Mouse (Mus musculus): ENCODE results near the gene Tmem132a. TPM values are rescaled to one million over a fixed set of nuclear protein-coding genes. Genes with fewer than 3 reads are reported as not detected.
A peak's percentile ranks its signal among the peaks of the same experiment; 100 is the strongest.

Tmem132a gene
- total and polyA plus RNA-seq, 3 experiments: 2.9 to 22.9 TPM; not detected in 1

DNA sequence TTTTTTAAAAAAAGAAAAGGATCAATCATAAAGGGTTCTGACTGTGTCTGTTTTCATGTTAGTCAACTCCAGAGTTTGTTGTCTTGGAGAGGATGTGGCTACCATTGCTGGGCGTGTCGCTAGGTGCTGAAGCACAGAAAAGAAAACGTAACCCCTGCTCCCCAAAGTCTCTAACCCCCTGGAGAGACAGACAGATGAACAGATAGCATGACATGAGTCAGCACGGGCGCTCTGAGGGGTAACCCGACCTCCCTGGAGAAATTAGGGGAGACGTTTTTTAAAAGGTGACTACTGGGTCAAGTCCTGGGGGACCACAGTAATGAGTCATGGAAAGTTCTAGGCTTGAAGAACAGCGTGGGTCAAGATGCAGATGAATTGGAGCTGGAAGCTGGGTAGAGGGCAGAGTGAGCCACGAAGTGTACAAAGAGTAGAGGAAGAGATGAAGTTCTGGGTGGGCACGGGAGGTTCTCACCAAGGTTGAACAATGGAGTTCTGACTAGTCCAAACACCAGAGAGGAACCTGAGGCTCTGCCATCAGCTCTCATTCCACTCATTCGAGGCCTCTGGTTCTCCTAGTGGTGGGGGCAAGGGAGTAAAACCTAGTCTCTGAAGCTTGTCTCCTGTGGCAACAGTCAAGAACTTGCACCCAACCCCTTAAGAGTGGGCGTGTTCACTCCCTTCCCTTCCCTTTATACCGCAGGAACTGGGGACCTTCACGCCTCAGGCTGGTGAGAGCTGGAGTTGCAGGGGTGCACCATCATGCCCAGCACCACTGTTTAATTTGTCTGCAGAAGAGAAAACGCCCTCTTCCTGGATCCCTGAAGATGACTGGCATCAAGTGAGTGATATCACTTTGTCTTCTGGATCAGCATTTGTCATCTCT lies 30.5 kb downstream of the Tmem132a start, which contains the start of gene Slc15a3 (continued):
- TF ChIP-seq SMC3 (IDR thresholded peaks at IDR 0.05; ENCODE audit: low read depth, low read length) (peak; percentile 16; the same call in 1 of the 2 replicates), JUND (conservative IDR thresholded peaks at IDR 0.05; ENCODE audit: low read depth, low read length) (peak; percentile 75), MYC (IDR thresholded peaks at IDR 0.05; ENCODE audit: low read depth, low read length) (no peak; the same call in 1 of the 2 replicates), ETS1 (conservative IDR thresholded peaks at IDR 0.05; ENCODE audit: low read depth, low read length) (peak; percentile 97), SIN3A (IDR thresholded peaks at IDR 0.05; ENCODE audit: low read length) (peak; percentile 61)

DNA sequence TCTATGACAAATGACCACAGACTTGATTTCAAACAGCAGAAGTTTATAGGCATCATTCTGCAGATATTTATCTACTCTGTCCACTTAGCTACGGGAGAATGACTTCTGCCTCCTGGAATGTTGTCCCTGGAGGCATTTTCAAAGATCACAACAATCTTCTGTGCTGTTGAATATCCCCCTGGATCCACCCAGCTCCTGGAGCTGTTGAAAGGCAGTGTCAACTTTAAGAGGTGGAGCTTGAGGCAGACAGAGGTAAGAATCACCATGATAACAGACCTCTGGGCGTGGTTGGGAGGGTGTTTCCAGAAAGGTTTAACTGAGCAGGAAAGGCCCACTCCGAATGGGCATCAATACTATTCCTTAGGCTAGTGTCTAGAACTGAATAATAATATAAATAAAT lies 34.1 kb downstream of the Tmem132a start:
- TF ChIP-seq JUND (conservative IDR thresholded peaks at IDR 0.05; ENCODE audit: low read depth, low read length) (no peak), GABPA (IDR thresholded peaks at IDR 0.05; ENCODE audit: insufficient replicate concordance, low read depth, low read length) (no peak), ZC3H11A (IDR thresholded peaks at IDR 0.05; ENCODE audit: low read depth, low read length) (no peak), USF2 (conservative IDR thresholded peaks at IDR 0.05; ENCODE audit: low read depth, low read length) (no peak), HCFC1 (IDR thresholded peaks at IDR 0.05; ENCODE audit: low read depth, low read length) (no peak), MAX (IDR thresholded peaks at IDR 0.05; ENCODE audit: low read length) (no peak), SIN3A (IDR thresholded peaks at IDR 0.05; ENCODE audit: low read length) (no peak), NELFE (IDR thresholded peaks at IDR 0.05; ENCODE audit: low read depth, low read length) (no peak), MXI1 (IDR thresholded peaks at IDR 0.05; ENCODE audit: low read depth, low read length) (no peak), IRF4 (IDR thresholded peaks at IDR 0.05; ENCODE audit: low read depth, low read length) (no peak), SMC3 (IDR thresholded peaks at IDR 0.05; ENCODE audit: low read depth, low read length) (no peak), BHLHE40 (IDR thresholded peaks at IDR 0.05; ENCODE audit: low read depth, low read length) (no peak), CHD1 (IDR thresholded peaks at IDR 0.05; ENCODE audit: low read depth, low read length) (no peak), USF1 (IDR thresholded peaks at IDR 0.05; ENCODE audit: low read depth, low read length) (no peak), JUN (IDR thresholded peaks at IDR 0.05; ENCODE audit: insufficient read depth, low read depth, low read length) (no peak)
- in situ Hi-C loops (cut with MboI; ENCODE audit: low pct_ligation_motif_present, low pct_unique_long_range_greater_than_20kb, low sequenced_read_pairs) (no loop called here), dilution Hi-C loops (cut with MboI; ENCODE audit: extremely low pct_ligation_motif_present, extremely low pct_unique_long_range_greater_than_20kb, low sequenced_read_pairs) (no loop called here)
- no peak for DNase-seq (ENCODE audit: extremely low read depth)
- Histone ChIP-seq H3K9ac (ENCODE audit: insufficient read depth, low read depth) (no peak overlapping the region), H3K4me1 (ENCODE audit: control insufficient read depth in 1 of 2, insufficient read depth in 2 of 2) (peaks cover 7 to 31% of the 10 kb centered on the region in 2 experiments), H3K27ac (ENCODE audit: insufficient read depth, low read depth) (no peak overlapping the region), H3K79me2 (replicated peaks; ENCODE audit: control insufficient read depth, extremely low read depth, insufficient read depth, poor library complexity, severe bottlenecking) (0 out of 2 replicates have a peak, but pooled peaks cover 3% of the 10 kb centered on the region), H3K9me3 (replicated peaks; ENCODE audit: low read length) (no peaks in the 10 kb centered on the region), H3K4me2 (ENCODE audit: insufficient read depth, low read depth, poor library complexity, severe bottlenecking) (no peak overlapping the region), H3K36me3 (replicated peaks in 1 of 2; ENCODE audit: control insufficient read depth in 1 of 2, insufficient read depth in 1 of 2, low read length in 1 of 2) (no peaks in the 10 kb centered on the region), H3K27me3 (replicated peaks) (no peaks in the 10 kb centered on the region), H3K4me3 (replicated peaks in 1 of 3; ENCODE audit: low read depth in 2 of 3, low read length in 2 of 3, poor library complexity in 1 of 3) (no peak overlapping the region)
